Mouse (Mus musculus) 416B (cell line): ENCODE data around the gene Zdhhc4.

Experiments
- DNase-seq: peaks from one replicate; pipeline ENCODE4 v3.0.0; 2011; ENCODE audit warnings: low read depth

Zdhhc4 gene

DNA sequence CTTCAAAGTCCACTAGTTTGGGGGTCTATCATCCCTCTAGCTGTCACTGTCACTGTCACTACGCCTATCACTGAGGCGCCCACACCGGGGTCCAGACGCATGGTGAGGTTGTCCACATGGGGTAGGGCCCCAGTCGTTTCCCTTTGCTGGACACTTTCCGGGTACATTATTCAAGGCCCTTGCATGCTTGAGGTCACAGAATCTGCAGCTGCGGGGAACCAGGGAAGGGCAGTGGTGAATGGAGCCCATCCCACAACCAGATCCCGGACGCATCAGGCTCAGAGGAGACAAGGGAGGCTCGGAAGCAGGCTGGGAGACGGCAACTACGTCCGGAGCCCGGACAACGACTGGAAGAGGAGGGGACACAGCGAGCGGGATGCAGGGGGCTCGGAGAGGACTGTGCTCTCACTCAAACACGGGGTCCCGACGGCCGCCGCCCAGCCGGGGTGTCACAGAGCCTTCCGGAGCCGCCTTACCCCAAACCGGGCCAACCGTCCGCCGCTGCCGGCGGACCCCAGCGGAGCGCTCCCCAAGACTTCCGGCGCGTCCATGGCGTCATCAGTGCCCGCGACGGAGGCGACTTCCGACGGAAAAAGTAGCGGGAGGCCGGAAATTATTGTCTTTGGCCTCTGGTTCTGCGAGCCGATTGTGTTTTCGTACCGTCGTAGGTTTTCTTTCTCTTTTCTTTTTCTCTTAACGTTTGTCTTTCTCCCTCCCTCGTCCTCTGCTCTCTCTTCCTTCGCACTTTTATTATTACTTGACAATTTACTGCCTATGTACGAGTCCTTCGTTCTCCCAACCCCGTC, at the start of gene Zdhhc4:
TSS of gene Zdhhc4 (minus strand) at position 567 of the 806 bp plus-strand sequence.
- peak; percentile 88 for DNase-seq

DNA sequence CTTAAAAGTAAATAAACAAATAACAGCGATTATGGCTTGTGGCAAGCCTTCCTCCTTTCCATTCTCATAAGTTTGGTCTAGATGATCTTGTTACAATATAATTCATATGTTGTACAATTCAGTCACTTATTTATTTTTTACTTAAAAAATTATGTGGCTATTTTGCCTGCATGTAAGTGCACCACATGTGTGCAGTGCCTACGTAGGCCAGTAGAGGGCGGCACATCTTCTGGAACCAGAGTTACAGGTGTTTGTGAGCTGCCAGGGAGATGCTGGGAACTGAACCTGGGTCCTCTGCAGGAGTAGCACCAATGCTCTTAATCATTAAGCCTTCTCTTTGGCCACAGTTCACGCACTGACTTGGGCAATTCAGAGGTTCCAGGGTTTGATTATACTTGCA, 47.1 kb upstream of the Zdhhc4 start:
- DNase-seq: no peak

DNA sequence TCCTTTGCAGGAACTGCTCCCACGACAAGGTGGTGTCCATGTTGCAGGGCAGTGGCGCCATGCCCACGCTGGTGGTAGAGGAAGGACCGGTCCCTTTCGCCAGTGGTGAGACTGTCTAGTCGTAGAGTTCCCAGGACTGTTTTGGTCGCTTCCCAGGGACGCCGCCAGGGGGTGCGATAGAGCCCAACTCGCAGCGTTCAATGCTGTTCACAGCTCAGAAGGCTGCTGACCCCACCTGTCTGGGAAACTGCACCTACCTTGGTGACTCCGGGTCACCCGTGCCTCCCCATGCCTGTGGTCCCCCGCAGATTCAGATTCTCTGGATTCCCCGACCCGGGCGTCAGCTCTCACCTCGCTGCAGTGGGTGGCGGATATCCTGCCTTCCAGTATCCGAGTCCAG, 46.2 kb upstream of the Zdhhc4 start:
- DNase-seq: peak; percentile 30

DNA sequence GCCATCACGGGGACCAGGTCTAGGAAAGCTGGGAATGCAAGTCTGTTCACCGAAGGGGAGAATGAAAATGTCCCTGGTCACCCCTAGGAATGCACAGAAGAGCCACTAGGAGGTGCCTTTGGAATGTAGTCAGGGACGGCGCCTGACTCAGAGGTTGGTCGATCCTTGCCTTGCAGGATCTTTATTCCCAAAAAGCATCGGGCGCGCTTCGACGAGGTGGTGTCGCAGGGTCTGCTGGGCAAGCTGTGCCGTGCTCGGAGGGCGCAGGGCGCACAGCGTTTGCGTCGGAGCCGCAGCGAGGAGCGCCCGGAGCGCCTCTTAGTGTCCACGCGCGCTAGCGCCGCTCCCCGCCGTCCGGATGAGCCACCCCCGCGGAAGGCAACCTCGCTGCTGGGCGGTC, 43.8 kb upstream of the Zdhhc4 start:
- DNase-seq: no peak

DNA sequence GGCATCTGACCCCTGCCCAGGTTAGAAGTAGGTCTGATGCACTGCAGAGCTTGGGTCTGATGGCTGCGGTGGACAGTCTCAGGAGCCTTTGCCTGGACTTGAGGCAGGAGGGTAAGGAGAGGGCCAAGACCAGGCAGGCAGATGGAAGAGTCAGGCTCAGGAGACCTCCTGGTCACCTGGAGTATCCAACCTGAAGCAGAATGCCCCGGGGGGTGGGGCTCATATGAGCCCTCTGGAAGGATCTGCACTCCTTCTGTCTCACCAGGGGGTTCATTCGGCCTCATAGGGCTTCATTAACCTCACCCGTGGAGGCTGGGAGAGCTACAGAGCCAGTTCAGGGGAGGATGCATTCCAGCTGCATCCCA, 42.1 kb upstream of the Zdhhc4 start:
- DNase-seq: no peak

DNA sequence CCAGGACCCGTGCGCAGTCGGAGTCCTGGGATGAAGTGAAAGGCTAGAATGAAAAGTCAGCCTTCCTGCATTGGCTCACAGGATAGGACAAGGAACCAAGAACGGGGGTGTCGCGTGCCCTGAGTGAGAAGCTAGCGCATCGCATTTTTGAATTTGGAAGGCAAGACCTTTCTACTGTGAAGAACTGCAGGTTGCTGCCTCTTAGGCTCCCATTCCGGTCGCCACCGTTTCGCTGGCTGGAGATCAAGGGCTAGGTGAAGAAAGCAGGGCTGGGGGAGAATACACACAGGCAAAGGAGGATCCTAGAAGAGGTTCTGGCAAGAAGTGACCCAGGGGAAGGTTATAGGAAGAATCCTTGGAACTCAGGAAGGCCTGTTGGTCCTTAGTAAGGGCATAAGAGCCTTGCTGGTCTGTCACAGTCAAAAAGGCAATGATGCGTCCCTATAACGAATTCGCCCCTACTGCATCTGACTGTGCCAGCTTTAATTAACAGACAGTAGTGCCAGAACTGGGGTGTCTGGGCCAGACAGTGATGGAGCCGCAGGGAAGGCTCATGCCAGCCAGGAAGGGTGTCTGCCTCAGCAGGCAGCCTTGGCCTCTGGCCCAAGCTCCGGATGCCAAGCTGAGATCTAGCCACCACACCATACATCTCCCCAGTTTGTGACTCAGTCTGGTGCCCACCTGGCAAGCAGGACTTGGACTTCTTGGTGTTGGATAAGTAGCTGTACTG, 41.5 kb upstream of the Zdhhc4 start:
- DNase-seq: no peak

DNA sequence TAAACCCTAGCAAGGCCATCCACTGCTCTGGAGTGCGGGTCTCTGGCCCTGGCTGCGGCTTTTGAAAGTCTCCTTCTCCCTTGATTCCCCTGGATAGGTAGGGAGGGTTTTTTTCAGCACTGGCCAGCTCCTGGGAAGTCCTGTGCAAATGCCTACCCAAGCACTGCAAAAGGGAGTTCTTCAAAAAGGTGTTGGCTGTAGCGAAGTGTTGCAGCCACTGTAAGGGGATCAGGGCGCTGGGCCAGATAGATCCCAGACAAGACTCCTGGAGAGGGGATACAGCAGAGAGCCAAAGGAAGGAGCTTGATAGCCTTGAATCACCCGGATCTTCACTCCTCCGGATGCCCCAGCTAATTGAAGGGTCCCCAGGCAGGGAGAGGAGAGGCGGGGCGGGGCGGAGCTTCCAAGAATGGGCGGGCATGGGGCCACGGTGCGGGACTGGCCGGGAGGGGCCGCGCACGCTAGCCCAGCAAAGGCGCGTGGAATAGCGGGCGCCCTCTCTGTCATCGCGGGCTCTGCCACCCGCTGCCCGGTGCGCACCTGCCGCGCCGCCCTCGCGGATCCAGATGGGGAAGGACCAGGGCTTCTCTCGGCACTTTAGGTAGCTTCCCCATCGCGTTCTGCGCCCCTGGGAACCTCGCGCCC, 40.7 kb upstream of the Zdhhc4 start:
- no peak for DNase-seq

DNA sequence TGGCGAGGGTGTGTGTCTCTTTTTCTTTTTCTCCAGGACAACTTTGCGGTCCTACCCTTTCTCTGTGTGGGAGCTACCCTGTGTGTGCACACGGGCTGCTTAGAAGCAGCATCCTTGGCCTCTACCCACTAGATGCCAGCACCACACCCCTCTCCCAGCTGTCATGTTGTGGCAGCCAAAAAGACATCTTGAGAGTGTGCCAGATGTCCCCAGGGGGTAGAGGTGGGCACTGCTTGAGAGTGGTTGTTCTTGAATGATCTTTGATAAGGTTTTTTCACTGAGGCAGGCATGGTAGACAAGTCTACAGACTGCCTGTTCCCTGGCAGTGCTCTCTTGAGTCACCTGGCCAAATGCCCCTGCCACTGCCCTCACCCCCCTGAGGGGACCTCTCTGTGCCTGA, 38.9 kb upstream of the Zdhhc4 start:
- no peak for DNase-seq

DNA sequence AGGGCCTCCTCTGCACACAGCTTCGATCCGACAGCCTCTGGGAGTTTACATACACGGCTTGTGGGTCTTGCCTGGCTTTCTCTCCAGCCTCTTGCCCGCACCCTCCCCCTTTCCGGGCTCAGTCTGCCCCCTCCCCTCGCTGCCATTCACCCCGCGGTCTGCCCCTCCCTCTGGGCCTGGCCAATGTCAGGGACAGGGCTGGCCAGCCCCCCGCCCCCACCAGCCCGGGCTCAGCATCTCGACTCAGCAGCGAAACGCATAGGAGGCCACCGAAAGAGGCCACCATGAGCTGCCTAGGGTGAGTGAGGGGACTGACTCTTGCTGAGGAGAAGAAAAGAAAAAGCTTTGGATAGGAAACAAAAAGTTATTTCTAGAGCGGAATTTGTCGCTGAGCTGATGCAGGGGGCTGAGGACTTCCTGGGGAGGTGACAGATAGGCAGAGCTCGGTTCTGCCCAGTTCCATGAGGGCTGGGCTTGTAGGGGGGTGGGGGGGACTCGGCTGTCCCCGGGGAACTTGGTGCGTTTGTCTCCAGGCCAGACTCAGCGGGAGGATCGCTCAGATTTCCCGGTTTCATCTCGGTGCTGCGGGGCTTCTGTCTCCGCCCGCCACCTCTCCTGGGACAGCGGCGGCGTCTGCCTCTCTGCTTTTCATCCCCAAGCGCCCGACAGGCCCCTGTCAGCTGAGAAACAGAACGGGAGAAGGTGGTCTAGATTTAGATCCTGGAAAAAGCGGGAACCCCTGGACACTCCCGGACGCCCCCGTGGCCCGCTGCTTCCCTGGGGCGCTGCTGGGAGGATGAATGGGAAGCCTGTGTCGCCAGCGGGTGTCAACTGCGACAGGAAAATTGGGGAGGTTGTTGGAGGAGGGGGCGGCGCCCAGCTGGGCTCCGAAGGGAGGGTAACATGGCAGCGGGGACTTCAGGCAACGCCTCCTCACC, 34.9 kb upstream of the Zdhhc4 start:
- no peak for DNase-seq

DNA sequence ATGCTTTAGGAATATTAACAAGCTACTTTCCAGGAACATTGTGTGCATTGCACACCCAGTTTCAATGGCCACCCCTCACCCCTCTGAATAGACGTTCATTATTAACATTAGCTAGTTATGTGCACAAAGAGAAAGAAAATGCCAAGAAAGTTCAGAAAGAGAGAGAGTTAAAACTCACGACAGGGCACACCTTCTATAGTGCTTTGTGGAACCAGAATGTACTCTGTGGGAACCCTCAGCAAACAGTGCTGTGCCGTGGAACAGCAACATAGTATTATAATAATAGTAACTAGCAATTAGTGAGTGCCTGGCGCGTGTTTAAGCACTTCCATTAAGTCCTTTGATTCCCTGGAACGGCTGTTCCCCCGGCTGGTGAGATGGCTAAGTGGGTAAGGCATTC, 32.4 kb upstream of the Zdhhc4 start:
- no peak for DNase-seq

DNA sequence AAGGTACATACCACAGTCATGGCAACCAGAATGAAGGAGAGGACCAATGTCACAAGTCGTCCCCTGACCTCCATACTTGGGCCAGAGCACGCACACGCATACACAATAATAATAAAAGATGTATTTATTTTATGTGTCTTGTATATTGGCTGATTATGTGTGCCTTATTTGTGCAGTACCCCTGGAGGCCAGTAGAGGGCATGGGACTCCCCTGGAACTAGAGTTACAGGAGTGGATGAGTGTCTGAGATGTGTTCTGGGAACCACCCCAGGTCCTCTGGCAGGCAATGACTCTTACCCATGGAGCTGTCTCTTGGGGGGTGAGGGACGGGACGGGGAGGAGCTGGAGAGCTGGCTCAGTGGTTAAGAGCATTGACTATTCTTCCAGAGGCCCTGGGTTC, 30.9 kb upstream of the Zdhhc4 start:
- peak; percentile 46 for DNase-seq

DNA sequence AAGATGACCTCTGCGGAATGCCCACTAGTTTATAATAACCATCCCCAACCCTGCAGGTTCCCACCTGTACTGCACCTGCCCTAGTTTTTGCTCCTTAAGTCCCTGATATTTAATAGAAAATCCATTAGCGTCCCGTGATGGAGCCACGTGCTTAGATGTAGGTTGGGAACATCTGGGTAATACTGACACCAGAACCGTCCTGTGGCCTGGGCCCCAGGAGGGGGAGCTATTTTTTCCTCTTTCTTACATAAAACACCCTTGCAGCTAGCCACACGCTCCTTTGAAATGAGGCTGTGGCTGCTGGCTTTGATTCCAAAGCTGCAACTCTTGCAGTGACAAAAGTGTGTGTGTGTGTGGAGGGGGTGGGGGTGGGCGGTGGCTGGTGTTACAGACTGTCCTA, 30.2 kb upstream of the Zdhhc4 start:
- DNase-seq: no peak

DNA sequence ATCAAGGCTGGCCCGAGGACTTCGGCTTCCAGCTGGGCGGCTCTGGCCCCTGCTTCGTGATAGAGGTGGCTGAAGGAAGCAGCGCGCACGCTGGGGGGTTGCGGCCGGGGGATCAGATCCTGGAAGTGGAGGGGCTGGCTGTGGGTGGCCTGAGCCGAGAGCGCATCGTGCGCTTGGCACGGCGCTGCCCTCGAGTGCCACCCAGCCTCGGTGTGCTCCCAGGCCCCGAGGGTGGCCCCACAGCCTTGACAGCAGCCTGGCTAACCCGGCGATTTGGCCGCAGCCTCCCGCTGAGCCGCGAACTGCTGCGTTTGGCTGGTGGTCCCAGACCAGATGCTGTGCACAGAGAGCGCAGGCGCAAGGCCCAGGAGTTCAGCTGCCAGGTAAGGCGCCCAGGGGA, 28.5 kb upstream of the Zdhhc4 start:
- no peak for DNase-seq

DNA sequence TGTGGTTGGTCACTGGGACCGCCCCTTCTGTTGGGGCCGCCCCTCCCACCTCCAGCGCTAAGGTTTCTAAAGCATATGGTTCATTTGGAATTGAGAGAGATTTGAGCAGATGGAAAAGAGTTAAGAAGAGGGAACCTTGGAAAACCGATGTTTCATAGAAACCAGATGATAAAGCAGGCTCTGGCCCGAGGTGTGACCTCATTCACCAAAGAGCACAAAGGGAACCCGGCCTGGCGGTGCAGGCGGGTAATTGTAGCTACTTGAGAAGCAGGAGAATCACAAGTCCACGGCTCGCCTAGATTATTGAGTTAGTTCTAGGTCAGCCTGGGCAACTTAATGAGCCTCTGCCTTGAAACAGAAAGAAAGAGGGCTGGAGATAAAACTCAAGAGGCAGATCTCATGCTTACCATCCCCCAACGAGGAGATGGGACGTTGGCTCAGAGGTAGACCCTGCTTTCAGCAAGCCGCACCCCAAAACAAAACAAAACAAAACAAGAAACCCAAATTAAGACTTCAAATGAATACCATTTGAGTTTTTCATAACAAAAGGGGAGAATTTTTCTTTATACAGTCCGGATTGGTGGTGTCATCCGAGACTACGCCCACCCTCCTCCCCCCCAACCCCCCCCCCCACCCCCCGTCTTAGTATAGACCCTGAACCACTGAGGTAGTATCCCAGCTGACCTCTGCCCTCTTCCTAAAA, 27.8 kb upstream of the Zdhhc4 start, which contains the start of gene Grid2ip:
TSS of gene Grid2ip (plus strand) at position 653 of the 703 bp plus-strand sequence.
- no peak for DNase-seq

DNA sequence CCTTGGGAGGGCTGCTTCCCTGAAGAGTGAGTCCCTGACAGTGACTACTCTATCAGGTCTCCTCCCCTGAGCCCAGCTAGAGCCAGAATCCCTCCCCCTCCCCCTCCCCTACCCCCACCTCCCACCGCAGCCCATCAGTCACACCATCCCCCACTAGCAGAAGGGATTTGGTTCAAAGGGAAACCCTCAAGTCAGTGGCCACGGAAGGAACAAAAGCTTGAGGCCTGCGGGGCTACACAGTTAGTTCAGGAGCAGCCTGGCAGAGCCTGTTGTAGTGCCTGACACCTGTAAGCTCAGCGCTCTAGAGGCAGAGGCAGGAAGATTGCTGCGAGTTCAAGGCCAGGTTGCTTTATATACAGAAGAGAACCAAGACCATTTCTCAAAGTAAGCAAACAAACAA, 27.0 kb upstream of the Zdhhc4 start:
- no peak for DNase-seq

DNA sequence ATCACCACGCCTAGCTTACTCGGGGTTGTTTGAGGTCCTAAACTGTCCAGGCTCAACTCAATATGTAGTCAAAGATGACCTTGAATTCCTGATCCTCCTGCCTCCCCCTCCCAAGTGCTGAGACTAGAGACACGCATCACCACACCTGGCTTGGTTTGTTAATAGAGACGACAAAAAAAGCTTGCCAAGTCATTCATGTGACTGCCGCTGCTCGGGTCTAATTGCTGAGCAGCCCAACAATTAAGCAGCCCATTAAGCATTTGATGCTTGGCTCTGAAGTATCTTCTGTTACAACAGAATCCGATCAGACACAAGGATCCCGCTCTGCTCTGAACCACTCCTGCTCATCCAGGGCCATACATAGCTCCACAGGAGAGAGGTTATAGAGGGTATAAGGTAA, 17.3 kb upstream of the Zdhhc4 start:
- DNase-seq: no peak

DNA sequence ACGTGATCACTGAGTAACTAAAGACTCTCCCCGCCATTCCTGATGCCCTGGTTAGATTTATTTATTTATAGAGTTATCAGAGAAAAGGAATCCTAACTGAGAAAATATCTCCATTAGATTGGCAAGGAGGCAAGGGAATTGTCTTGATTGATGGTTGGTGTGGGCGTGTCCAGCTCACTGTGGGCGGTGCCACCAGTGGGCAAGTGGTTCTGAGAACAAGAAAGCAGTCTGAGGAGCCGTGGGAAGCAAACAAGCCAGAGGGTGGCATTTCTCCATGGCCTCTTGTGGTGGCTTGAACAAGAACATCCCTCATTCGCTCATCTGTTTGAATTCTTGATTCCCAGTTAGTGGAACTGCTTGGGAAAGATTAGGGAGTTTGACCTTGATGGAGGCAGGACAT, 10.5 kb upstream of the Zdhhc4 start:
- DNase-seq: no peak

DNA sequence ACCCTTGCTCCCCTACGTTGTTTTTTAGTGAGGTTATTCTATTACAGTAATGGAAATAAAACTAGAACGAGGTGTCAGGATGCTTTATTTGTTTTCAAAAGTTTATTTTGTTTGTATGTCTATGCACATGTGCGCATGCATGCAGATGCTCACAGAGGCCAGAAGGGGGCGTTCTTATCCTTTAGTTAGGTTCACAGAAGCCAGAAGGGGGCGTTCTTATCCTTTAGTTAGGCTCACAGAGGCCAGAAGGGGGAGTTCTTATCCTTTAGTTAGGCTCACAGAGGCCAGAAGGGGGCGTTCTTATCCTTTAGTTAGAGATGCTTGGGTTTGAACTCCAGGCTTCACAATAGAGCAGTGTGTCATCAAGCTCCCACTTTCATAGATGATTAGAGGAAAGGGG, 7.5 kb upstream of the Zdhhc4 start:
- DNase-seq: peak; percentile 40

DNA sequence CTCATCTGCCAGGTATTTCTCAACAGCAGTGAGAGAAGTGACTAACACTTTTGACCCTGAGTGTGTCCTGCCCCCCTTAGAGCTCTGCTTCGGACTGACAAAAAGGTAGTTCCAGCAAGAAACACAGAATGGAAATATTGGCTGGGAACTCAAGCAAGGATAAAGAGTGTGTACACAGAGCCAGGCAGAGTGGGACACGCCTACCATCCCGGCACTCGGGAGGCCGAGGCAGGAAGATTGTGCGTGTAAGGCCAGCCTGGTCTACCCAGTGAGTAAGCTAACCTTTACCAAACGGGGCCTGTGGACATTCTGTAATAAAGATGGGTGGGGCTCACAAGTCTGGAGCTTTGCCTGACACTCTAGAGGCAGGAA, 6.0 kb upstream of the Zdhhc4 start:
- peak; percentile 66 for DNase-seq

DNA sequence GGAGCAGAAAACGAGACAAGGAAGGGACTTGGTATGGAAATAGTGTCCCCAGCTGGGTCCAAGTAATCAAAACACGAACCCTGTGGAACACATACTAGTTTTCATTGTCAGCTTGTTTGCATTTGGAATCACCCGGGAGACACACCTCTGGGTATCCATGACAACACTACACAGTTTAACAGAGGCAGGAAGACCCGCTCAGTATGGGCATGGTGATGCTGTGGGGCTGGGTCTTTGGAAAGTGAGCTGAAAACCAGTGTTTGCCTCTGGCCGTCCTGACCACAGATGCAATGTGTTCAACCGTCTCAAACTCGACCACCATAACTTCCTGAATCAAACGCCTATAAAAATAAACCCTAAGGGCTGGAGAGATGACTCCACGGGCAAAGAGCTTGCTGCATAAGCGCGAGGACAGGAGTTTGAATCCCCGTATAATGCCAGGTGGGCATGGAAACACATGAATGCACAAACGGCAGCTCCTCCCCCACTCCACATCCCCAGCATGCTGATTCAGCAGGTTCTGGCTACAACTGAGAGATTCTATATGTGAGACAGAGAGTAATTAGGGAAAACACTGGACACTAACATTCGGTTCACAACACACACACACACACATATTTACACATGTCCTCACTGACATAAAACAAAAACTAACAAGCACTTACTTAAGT, 5.5 kb upstream of the Zdhhc4 start:
- DNase-seq: peak; percentile 43

DNA sequence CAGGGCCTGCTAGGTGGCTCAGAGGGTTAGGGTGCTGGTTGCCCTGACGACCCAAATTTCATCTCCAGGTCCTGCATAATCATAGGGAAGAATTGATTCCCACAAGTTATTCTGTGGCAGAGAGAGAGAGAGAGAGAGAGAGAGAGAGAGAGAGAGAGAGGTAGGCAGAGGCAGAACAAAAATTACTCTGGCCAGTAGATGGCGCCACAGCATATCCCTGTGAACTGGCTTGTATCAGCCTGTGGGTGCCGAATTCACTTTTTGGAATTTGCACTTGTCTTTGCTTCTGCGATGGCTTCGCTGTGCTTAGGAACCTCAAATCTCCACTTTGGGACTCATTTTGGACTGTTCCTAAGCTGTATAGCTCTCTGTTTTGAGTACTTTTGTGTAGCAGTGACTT, 4.8 kb upstream of the Zdhhc4 start:
- DNase-seq: peak; percentile 87
